Mouse (Mus musculus) neural tube, embryonic 11.5 days (tissue): ENCODE data around the gene Wfdc18. TPM values are rescaled to one million over a fixed set of nuclear protein-coding genes. Genes with fewer than 3 reads are reported as not detected.

ENCODE experiments used
- ATAC-seq: fragments of 200-750 bp; cut with Nextera tagmentation; 2 replicates; pipeline ENCODE4 v1.8.0; 2017; ENCODE audit warnings: moderate number of reproducible peaks, mild to moderate bottlenecking, moderate TSS enrichment, moderate library complexity; ENCODE audit not compliant: insufficient read depth, low FRiP score, low TSS enrichment
- DNase-seq: peaks from one replicate; pipeline ENCODE4 v3.0.0-alpha.2; 2015; ENCODE audit warnings: low spot score
- H3K27ac ChIP-seq: fragments of 300-500 bp; sonication (generic); 2 replicates; pipeline ENCODE4 v1.5.1; 2014; ENCODE audit warnings: low read depth, mild to moderate bottlenecking, low read length
- H3K27me3 ChIP-seq: fragments of 300-500 bp; sonication (generic); 2 replicates; pipeline ENCODE4 v1.6.1; 2014; ENCODE audit warnings: mild to moderate bottlenecking, low read length, mixed read lengths; ENCODE audit not compliant: control insufficient read depth, insufficient read depth
- H3K36me3 ChIP-seq: fragments of 300-500 bp; sonication (generic); 2 replicates; pipeline ENCODE4 v1.6.1; 2014; ENCODE audit warnings: mild to moderate bottlenecking, low read length, moderate library complexity, mixed read lengths; ENCODE audit not compliant: control insufficient read depth, insufficient read depth
- H3K4me1 ChIP-seq: fragments of 300-500 bp; sonication (generic); 2 replicates; pipeline ENCODE4 v1.6.1; 2014; ENCODE audit warnings: low read length, mixed read lengths; ENCODE audit not compliant: control insufficient read depth, insufficient read depth
- H3K4me2 ChIP-seq: fragments of 300-500 bp; sonication (generic); 2 replicates; pipeline ENCODE4 v1.6.1; 2014; ENCODE audit warnings: low read depth, mild to moderate bottlenecking, moderate library complexity
- H3K4me3 ChIP-seq: fragments of 300-500 bp; sonication (generic); 2 replicates; pipeline ENCODE4 v1.5.1; 2014; ENCODE audit warnings: low read depth, low read length
- H3K9ac ChIP-seq: fragments of 300-500 bp; sonication (generic); 2 replicates; pipeline ENCODE4 v1.6.1; 2014; ENCODE audit warnings: mild to moderate bottlenecking, low read length
- H3K9me3 ChIP-seq: fragments of 300-500 bp; sonication (generic); 2 replicates; pipeline ENCODE4 v1.6.1; 2016; ENCODE audit warnings: low read length; ENCODE audit not compliant: control insufficient read depth
- WGBS: fragments of 180-500 bp; shearing (Covaris S2); extraction: QIAGEN DNeasy Blood & Tissue Kit; methylation state at CpG from one replicate; pipeline ENCODE4 v1.1.7; 2014; 5-methylcytosine and 5-hydroxymethylcytosine counted together
- polyA plus RNA-seq: library from polyadenylated mRNA; unstranded; fragments of >200 nt; fragmentation: Nextera tagmentation; extraction: Ambion mirVana; gene quantifications from 2 replicates; pipeline ENCODE4 v1.2.1, GENCODE M21; 2014

The Wfdc18 gene
- polyA plus RNA-seq = not detected in 2 replicates

DNA sequence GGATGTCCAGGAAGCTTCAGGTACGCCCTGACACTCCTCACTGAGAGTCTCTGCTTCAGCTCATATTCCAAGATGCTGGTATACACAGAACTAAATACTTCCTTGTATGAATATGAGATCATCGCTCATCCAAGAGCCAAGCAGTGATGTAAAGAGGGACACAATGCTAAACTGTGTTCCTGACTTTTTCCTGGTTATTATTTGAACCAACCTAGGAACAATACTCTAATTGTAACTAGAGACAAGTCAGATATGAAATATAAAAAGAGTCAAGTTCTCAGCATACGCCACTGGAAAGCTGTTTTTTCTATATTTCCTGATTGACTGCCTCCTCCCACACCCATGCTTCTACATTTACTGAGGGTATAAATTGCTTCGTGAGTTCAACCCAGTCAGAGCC is at the start of gene Wfdc18:
Wfdc18 (plus strand) TSS at position 301 of the 400 bp plus-strand sequence.
- Histone ChIP-seq H3K4me3 (no peak within 1 kb of the TSS), H3K36me3 (no peaks in the 10 kb centered on the region), H3K9me3 (no peaks in the 10 kb centered on the region), H3K4me1 (no peaks in the 10 kb centered on the region), H3K27me3 (no peaks in the 10 kb centered on the region), H3K9ac (no peak within 1 kb of the TSS), H3K4me2 (no peak within 1 kb of the TSS), H3K27ac (no peak within 1 kb of the TSS)
- 79% methylated on average over 4 of the region's 4 CpGs for whole genome bisulfite sequencing
- DNase-seq = no peak
- no peak for ATAC-seq

DNA sequence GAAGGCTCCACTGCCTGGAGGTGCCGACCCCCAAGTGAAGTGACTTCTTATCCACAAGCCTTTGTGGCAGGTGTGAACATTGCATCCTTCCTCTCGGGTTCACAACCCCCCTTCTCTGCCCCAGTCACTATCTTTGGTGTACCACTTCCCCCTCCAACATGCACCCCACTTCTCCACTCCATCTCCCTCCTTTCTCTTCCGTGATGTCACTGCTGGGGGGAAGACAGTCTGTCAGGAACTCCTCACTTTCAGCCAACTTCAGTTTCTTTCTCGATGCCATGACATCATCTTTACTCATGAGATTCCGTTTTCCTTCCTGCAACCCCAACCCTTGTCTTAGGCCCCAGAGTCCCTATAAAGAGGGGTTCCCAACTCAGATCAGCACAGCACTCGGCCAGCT is 46.6 kb upstream of the Wfdc18 start, which contains the start of gene Ccl4:
Ccl4 (plus strand) TSS at position 381 of the 400 bp plus-strand sequence.
- DNase-seq (no peak), ATAC-seq (no peak)
- Histone ChIP-seq H3K36me3 (no peaks in the 10 kb centered on the region), H3K4me3 (no peak within 1 kb of the TSS), H3K4me2 (no peak within 1 kb of the TSS), H3K4me1 (no peaks in the 10 kb centered on the region), H3K27ac (no peak within 1 kb of the TSS), H3K9me3 (no peaks in the 10 kb centered on the region), H3K27me3 (no peaks in the 10 kb centered on the region), H3K9ac (no peak within 1 kb of the TSS)
- WGBS = 84% methylated on average over 6 of the region's 6 CpGs

DNA sequence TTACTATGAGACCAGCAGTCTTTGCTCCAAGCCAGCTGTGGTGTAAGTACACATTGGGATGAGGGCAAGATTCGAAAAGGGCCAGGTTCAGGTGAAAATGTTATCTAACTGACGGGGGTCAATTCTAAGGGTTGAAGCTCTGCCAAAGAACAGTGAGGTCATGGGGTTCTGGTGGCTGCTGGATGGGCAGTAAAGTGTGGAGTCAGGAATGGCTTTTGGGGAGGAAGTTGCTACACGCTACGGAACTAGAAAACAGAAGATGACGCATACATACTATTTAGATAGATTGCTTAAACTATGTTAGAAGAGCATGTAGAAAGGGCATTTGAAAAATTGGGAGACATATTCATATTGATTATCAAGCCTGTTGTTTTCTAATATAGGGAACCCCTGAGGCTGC is 45.3 kb upstream of the Wfdc18 start:
- Histone ChIP-seq H3K4me2 (no peak overlapping the region), H3K9ac (no peak overlapping the region), H3K4me3 (no peak overlapping the region), H3K27ac (no peak overlapping the region), H3K9me3 (no peaks in the 10 kb centered on the region), H3K4me1 (no peaks in the 10 kb centered on the region), H3K36me3 (no peaks in the 10 kb centered on the region), H3K27me3 (no peaks in the 10 kb centered on the region)
- no peak for ATAC-seq
- no peak for DNase-seq
- 82% methylated on average over 5 of the region's 5 CpGs for WGBS

DNA sequence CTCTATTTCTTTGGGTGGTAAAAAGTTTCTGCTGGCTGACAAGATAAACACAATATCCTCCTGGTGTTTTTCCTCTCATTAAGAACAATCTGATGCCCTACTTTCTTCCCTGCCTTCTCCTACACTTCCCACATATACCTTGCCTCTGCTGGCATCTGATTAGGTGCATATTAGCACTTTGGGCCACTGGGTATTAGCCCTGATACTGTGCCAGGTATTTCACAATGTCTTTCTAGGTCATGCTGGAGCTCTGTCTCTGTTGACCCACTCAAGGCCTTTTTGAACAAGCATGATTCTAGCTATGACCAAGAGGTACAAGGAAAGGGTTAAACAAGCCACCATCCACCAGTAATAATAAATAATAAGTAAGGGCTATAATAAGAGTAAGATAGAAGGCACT is 37.1 kb upstream of the Wfdc18 start:
- Histone ChIP-seq H3K27me3 (no peaks in the 10 kb centered on the region), H3K9me3 (no peaks in the 10 kb centered on the region), H3K27ac (no peak overlapping the region), H3K4me1 (no peaks in the 10 kb centered on the region), H3K9ac (no peak overlapping the region), H3K4me2 (no peak overlapping the region), H3K4me3 (no peak overlapping the region), H3K36me3 (no peaks in the 10 kb centered on the region)
- ATAC-seq = no peak
- DNase-seq = no peak

DNA sequence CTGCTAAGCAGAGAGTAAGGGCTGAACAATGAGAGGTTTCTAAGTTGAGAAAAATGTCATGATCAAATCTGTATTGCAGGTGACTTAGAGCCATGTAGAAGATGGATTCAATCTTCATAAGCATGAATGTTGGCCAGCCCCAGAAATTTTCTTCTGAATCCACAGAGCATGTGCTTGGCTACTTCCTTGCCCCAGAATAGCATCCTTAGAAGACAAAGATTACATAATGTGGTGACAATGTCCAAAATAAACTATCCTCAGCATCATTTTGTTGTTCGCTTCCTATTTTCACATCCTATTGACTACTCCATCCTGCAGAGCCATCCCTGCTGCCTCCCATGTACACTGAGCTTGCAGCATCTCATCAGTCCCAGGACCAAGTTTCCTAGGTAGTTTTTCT is 33.1 kb upstream of the Wfdc18 start:
- 100% methylated on average over 1 of the region's 1 CpGs for WGBS
- Histone ChIP-seq H3K36me3 (no peaks in the 10 kb centered on the region), H3K4me2 (no peak overlapping the region), H3K27me3 (no peaks in the 10 kb centered on the region), H3K9me3 (no peaks in the 10 kb centered on the region), H3K4me3 (no peak overlapping the region), H3K27ac (no peak overlapping the region), H3K4me1 (no peaks in the 10 kb centered on the region), H3K9ac (no peak overlapping the region)
- ATAC-seq (no peak), DNase-seq (no peak)

DNA sequence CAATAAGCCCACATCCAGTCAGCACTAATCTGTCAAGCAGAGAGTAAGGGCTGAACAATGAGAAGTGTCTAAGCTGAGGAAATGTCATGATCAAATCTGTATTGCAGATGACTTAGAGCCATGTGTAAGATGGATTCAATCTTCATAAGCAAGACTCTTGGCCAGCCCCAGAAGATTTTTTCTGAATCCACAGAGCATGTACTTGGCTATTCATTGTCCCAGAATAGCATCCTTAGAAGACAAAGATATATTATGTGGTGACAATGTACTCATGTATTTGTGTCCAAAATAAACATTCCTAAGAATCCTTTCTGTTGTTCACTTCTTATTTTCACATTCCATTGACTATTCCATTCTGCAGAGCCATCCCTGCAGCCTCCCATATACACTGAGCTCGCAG is 18.9 kb upstream of the Wfdc18 start:
- H3K36me3 ChIP-seq = no peaks in the 10 kb centered on the region
- DNase-seq = no peak
- H3K4me3 ChIP-seq = no peak overlapping the region
- H3K9me3 ChIP-seq = no peaks in the 10 kb centered on the region
- no peak for ATAC-seq
- no peaks in the 10 kb centered on the region for H3K4me1 ChIP-seq
- H3K27ac ChIP-seq = no peak overlapping the region
- WGBS = 74% methylated on average over 1 of the region's 1 CpGs
- no peaks in the 10 kb centered on the region for H3K27me3 ChIP-seq
- H3K4me2 ChIP-seq = no peak overlapping the region
- H3K9ac ChIP-seq = no peak overlapping the region

DNA sequence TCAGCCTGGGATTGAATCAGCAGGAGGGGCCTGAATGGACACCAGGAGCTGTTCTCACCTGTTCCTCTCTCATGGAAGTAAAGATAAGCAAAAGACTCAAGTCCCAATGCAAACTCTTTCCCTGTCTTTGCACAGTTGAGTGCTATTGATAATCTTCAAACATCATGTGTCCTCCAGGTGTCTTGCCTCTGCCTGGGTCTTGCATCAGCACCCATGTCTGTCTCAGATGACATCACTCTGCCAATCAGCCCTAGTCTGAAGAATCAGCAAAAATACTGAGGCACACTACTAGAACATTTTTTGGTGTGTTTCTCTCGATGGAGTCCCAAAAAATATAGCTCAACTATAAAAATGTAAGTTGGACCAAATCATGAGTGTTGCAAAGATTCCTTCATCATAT is 16.8 kb upstream of the Wfdc18 start:
- no peak overlapping the region for H3K9ac ChIP-seq
- no peaks in the 10 kb centered on the region for H3K36me3 ChIP-seq
- no peaks in the 10 kb centered on the region for H3K4me1 ChIP-seq
- H3K4me3 ChIP-seq = no peak overlapping the region
- no peaks in the 10 kb centered on the region for H3K27me3 ChIP-seq
- WGBS = 86% methylated on average over 1 of the region's 1 CpGs
- no peak overlapping the region for H3K27ac ChIP-seq
- DNase-seq = no peak
- ATAC-seq = no peak
- H3K9me3 ChIP-seq = no peaks in the 10 kb centered on the region
- no peak overlapping the region for H3K4me2 ChIP-seq

DNA sequence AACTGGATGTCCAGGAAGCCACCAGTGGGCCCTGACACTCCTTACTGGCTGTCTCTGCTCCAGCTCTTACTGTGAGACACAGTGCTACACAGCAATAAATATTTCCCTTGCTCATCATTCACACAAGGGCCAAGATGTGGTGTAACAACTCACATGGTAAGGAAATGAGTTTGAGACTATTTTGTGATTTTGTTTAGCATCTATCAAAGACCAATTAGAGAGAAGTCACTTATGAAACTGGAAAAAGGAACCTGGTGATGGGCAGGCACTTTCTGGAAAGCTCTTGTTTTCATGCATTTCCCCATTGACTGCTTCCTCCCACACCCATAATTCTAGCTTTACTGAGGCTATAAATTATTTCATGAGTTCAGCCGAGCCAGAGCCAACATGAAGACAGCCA is 5.1 kb upstream of the Wfdc18 start, which contains the start of gene Wfdc17:
Wfdc17 (plus strand) TSS at position 287 of the 400 bp plus-strand sequence.
- DNase-seq (no peak), ATAC-seq (no peak)
- Histone ChIP-seq H3K36me3 (no peaks in the 10 kb centered on the region), H3K4me3 (no peak within 1 kb of the TSS), H3K4me1 (no peaks in the 10 kb centered on the region), H3K27me3 (no peaks in the 10 kb centered on the region), H3K4me2 (no peak within 1 kb of the TSS), H3K27ac (no peak within 1 kb of the TSS), H3K9ac (no peak within 1 kb of the TSS), H3K9me3 (no peaks in the 10 kb centered on the region)
- 29% methylated on average over 1 of the region's 1 CpGs for WGBS

DNA sequence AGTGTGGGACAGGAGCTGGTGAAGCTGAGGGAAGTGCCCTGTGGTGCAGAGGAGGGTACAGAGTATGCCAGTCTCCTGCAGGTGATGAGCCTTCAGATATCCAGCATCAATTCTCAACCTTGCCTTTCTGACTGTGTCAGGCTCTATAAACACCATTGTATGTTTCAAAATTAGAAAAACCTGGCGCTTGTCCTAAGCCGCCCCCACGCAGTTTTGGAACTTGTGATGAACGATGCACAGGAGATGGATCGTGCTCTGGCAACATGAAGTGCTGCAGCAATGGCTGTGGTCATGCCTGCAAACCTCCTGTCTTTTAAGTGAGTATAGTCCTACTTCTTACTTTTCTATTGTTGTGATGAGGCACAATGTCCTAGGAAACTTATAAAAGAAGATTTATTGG is 868 bp downstream of the Wfdc18 start:
- 91% methylated on average over 5 of the region's 5 CpGs for WGBS
- no peak overlapping the region for H3K4me2 ChIP-seq
- H3K9me3 ChIP-seq = no peaks in the 10 kb centered on the region
- no peaks in the 10 kb centered on the region for H3K36me3 ChIP-seq
- no peak overlapping the region for H3K9ac ChIP-seq
- no peaks in the 10 kb centered on the region for H3K4me1 ChIP-seq
- H3K4me3 ChIP-seq = no peak overlapping the region
- no peak for ATAC-seq
- H3K27me3 ChIP-seq = no peaks in the 10 kb centered on the region
- no peak for DNase-seq
- no peak overlapping the region for H3K27ac ChIP-seq
